Mouse (Mus musculus) induced T-regulatory cell, adult 2 months (primary cell): Measurements from ENCODE around the gene Recql5.

Source experiments
- DNase-seq: peaks from one replicate; pipeline ENCODE4 v3.0.0-alpha.2; 2012; ENCODE audit warnings: low read depth

Recql5 gene

DNA sequence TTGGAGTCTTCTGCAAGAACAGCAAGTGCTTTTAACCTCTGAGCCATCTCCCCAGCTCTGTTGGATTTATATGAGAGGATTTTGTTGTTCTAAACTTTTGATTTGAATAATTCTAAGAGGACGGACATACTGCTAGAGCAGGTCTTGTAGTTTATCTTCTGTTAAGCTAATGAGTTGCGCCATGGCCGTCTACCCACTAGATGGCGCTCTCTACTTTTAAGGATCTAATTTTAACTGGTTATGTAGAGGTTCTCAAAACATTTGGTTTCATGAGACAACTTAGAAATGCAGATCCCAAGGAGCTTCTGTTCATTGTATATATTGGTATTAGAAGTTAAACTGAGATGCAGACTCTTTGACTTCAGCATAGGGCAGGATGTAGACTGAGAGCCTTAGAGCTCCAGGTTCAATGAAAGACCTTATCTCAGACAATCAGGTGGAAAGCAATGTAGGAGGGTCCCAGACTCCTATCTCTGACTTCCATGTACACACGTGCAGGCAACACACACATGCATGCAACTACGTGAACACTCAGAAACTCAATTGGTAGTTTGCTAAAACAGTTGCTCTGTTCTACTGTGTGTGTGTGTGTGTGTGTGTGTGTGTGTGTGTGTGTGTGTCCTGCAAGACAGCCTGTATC lies 6.5 kb upstream of the Recql5 start:
- peak; percentile 87 for DNase-seq

DNA sequence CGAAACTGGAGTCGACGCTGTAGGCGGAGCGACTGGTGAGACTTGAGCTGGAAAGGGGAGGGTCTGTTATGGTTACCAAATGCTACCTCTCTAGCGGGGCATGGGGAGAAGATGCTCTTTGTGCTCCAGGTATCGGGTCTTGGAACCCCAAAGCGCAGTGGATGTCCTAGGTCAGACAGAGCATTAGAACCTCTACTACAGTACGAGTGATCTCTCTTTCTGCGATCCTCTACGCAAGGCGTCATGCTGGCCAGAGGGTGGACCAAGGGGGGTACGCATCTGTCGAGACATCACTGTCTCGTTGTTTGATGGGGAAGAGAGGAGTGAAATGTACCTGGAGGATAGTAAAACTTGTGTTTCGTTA lies 452 bp upstream of the Recql5 start:
- DNase-seq, result no peak

DNA sequence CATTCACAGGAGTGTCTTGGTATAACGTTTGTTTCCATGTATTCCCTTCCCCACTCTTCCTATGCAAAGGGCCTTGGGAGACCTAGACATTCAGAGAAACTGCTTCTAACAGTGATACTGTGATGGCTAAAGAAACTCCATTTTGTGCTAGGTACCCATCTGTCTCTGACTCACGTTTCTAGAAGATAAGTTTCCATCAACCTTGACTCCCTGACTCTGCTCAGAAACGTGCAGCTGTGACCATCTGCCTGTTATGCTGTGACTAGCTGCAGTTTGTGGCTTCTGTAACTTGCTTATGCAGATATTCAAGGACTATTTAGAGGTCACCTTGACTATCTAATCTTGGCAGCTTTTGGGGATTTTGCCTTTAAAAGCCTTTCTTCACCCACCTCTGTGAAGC lies 2.0 kb downstream of the Recql5 start:
- no peak for DNase-seq

DNA sequence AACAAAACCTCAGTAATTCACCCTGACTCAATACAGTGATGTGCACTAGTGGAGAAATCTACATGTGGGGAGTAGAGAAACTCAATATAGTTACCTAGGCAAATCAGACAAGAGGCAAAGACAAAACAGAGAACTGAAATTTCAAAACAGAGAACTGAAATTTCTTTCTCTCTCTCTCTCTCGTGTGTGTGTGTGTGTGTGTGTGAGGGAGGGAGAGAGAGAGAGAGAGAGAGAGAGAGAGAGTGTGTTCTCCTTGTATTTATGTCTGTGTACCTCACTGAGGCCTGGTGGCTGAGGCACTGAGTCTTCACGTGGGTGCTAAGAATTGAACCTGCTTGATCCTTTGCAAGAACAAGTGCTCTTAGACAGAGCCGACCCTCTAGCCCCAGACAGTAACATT lies 3.5 kb downstream of the Recql5 start:
- no peak for DNase-seq

DNA sequence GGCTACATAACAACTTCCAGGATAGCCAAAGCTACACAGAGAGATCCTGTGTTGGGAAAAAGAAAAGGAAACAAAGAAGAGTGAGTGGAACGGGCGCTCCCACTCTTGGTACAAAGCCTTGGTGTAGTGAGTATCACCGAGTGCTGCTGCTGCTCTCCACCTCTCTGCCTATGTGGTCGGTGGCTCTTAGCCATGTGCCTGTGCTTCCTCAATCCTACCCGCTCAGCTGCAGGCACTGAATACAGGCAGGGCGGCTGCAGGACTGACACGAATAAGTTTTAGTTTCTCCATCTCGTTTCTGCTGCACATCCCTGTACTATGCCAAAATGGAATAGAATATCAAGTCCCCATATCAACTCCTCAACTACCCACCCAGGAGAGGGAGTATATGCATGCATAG lies 4.2 kb downstream of the Recql5 start:
- no peak for DNase-seq

DNA sequence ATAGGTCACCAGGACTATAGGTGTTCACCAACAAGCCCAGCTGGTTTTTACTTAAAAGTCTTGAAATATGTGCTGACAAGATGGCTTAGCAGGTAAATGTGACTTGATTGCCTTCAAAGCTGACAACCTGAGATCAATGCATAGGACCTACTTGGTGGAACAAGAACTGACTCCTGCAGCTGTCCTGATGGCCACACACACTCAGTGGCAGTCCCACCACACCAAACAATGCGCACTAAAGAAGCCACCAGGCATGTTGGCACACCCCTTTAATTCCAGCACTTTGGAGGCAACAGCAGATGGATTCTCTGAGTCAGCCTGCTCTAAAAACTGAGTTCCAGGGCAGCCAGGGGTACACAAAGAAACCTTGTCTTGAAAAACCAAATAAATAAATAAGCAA lies 11.3 kb downstream of the Recql5 start:
- no peak for DNase-seq

DNA sequence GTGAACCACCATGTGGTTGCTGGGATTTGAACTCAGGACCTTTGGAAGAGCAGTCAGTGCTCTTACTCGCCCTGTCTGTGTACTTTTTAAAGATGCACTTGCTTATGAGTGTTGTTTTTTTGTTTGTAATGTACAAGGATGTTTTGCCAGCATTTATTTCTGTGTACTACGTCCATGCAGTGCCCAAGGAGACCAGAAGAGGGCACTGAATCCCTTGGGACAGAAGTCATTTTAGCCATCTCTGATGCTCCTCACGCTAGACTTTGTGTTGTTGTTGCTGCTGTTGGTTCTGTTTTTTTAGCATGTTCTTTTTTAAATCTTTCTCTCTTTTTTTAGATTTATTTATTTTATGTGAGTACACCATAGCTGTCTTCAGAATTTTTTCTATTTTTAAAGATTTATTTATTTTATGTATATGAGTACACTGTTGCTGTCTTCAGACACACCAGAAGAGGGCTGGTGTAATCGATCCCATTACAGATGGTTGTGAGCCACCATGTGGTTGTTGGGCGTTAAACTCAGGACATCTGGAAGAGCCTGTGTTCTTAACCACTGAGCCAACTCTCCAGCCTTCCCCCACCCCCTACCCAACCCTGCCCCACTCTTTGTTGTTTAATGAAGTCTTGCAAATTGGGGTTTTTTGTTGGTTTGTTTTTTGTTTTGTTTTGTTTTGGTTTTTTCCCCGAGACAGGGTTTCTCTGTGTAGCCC lies 13.0 kb downstream of the Recql5 start:
- DNase-seq, result peak; percentile 76

DNA sequence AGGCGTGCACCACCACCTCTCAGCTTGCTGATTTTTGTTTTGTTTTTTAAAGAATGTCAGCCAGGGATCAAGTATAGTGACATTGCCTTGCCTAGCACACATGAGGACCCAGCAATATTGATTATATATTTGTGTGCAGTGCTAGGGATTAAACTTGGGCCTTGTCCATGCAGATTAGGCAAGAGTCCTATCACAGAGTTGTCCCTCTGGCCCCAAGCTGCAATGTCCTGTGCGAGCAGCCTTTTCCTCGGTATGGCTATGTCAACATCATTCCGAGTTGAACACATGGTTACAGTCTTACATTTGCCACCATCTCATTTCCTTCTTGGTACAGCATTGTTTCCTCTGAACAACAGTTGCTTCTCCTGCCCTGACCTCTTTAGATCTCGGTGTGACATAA lies 14.2 kb downstream of the Recql5 start:
- no peak for DNase-seq

DNA sequence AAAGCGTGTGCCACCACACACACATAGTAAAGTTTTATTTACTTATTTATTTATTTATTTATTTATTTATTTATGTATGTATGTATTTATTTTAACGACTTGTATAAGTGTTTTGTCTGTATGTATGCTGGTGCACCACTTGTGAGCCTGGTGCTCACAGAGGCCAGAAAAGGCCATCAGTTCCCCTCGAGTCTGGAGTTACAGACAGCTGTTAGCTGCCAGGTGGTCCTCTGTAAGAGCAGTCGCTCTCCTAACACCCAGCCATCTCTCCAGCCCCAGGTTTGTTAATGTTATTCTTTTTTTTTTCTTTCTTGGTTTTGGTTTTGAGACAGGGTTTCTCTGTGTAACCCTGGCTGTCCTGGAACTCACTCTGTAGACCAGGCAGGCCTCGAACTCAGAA lies 14.6 kb downstream of the Recql5 start:
- no peak for DNase-seq

DNA sequence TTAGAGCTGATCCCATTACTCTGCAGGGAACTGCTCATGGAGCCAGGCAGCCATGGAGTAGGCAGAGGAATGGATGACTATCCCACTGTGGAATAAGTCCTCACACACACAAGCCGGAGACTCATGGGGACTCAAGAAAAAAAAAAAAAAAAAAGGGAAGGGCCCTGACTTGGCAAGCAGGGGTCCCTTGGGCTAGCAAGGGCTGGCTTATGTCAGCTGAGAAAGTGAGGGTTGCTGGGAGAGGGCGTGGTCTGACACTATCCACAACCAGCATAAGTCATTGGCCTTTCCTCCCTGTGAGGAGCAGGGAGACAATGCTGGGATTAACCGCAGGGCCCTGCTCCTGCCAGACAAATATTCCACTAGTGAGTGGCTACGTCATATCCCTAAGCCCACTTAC lies 16.7 kb downstream of the Recql5 start:
- DNase-seq, result no peak

DNA sequence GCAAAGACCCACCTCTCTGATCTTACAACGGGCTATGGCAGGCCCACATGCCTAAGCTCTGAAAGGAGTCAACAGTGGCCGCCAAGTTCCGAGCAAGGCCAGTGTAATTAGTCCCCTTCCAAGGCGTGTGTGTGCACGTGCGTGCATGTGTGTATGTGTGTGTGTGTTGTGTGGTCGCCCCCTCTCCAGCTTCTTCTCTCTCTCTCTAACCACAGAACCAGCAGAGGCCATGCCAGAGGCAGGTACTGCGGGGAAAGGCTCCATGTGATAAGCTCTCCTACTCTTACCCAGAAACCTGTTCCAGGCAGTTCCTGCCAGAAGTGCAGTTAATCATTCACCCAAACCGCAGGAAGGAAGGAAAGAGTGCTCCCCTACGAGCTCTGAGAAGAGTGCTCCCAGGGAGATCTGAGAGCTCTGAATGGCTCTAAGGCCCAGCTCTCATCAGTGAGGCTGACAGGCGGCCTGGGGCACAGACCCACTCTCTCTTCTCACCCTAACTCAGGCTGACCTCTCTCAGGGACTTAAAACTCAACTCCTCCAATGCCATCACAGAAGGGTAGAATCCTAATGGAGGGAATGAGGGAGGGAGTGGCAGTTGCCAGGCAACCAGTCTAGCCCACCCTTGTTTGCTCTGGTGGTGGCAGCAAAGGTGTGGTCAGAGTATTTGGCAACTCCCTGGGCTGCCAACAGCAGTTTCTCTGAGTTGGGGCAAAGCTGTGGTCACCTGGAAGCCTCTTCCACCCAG lies 21.5 kb downstream of the Recql5 start, which contains the start of gene Smim6:
TSS of gene Smim6 (plus strand) at position 386 of the 745 bp plus-strand sequence.
- DNase-seq, result no peak

DNA sequence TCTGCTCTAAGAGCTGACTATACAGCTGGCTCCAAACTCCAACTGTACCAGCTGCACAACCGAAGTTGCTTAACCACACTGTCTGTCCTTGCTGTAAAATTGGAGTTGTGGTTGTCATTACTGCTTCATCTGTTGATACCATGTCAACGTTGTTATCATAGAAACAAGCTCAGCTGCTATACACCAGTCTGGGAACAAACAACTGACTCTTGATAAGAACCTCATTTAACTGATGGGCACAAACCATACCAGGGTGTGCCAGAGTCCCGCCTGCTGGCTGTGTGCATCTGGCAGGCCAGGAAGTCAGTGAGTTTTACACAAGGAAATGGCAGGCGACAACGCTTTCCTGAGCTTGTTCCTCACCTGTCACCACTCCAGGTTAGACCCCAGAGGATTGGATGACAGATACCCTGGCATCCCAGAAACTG lies 22.1 kb downstream of the Recql5 start:
- no peak for DNase-seq

DNA sequence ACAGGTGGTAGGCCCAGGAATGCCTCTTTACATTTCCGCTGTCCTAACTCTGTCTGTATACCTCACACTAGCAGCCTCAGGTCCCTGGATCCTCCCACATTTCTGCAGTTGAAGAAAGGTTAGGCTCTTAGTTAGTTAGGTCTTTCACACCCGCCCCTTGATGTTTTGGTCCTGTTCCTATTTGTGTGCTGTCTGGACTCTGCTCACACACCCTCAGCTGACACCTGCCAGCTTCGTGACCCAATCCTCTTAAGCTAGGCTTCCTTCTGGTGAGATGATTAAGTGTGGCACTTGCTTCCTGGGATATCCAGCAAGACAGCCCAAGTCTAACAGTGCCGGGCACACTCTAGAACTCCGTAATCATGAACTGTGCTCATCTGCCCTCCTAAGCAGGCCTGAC lies 26.8 kb downstream of the Recql5 start:
- no peak for DNase-seq

DNA sequence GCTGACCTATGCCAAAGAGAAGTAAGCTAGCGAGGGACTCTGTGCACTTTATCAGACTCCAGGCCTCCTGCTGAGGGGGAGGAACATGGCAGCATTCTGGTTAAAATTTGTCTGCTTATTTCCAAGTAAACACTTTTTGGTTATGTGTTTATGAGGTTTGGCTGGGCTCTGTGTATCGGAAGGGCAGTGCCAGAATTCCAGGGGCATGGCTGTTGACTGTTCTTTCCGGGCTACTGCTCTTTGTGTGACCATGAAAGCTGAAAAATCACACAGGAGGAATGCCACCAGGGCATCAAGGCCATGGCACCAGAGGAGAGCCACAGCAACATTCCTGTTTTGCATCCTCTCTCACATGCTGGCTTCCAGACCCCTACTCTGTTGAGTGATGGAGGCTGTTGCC lies 27.2 kb downstream of the Recql5 start:
- DNase-seq, result no peak

DNA sequence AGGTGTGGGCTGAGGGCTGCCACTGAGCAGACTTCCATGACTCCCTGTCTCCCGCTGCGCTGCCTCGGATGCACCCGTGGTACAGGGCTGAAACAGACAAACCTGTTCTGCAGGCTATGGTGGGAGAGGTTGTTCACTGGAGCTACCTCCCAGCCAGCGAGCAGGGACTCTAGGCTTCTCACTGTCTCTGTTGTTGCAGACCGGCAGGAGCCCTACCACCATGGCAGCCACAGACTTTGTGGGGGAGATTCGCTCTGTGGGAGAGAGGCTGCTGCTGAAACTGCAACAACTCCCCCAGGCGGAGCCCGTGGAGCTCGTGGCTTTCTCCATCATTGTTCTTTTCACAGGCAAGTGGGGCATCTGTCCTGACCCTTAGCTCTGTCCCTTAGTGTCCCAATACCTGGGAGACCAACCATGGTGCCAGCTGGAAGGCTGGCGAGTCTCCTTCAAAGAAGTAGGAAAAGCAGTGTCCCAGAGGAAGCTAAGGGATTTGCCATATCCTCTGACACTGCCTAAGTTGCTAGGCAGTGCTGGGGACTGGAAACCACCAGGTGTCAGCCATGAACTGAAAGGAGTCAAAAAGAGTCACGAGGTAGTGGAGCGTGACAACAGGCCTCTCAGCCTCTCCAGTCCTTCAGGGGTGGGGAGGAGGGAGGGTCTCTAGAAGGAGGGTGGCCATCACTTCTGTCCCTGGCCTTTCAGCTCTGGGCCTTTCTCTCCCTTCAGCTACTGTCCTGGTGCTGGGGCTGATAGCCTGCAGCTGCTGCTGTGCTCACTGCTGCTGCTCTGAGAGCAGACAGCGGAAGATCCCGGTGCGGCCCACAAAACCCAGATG lies 28.1 kb downstream of the Recql5 start:
- no peak for DNase-seq

DNA sequence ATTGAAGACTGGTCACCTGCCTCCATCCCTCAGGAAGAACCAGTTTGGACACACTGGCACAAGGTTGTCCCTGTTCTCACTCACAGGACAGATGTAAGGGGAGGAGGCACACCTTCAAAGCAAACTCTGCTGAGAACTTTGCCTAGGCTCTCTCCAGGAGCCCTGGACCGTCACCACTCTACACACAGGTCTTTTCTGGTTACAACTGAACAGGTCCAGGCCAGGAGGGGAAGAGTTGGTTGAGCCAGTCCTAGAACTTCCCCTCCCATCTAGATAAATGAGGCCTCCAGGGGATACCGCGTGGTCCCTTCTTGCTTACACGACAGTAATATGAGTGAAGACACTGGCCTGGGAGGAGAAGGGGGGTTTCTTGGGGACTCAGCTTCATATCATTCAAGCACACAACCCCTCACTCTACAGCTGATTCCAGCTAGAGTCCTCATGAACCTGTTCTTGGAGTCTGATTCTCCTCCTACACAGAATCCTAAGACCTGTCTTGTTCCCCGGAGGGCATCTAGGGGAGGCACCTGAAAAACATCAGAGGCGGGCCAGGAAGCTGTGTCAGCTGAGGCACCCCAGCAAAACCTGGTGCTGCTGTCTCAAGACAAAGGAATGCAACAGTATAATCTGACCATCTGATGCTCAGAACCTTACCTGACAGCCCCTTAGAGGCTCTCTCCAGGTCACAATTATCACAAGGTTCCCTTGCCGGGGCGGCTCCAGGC lies 28.9 kb downstream of the Recql5 start:
- DNase-seq, result no peak

DNA sequence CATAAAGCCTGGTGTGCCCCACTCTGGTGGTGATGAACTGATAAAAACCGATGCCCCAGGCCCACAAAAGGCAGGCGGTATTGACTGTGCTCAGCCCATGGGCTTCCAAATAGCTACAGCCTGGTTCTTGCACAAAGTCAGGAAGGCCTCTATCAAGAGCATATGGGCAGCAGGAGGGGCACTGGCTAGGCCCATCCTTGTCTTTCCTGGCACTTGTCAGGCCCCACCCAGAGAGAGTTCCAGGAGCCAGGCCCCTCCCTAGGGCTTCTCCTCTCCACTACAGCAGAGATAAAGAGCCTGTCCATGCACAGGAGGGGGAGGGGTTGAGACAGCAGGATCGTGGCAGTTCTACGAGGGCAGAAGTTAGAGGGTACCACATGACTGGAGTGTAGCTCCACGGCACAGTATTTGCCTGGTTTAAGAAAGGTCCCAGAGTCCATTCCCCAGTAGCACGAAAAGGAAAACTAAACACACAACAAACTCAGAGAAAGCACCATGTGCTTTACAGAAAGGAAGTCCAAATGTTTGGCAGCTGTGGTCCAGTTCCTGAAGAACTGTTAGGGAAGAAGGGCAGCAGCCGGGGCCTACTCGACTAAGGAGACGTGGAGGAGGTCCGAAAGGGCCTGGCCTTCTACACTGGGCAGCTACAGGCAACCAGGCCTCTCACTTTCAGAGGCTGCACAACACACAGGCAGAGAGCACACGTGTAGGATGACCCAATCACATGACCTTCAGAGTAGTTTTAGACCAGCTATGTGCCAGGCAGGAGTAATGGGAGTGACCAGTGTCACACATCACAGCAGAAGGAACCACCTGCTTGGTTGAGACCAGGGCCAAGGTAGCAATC lies 29.7 kb downstream of the Recql5 start:
- DNase-seq, result no peak

DNA sequence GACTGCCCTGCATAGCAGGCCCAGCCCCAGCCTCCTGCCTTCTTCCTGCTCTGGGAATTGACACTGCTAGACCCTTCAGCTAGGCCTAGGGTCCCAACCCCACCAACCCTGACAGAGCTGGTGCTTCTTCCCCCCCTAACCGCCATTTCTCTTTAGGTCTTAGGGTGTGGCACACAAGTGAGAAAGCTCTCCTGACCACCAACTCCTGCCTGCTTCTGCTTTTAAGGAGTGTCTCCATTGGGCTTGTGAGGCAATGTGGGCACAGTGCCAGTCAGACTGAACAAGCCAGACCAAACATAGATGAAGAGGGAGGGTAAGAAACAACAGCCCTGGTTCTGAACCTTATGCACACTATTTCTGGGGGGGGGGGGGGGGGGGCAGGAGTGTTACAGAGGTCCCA lies 30.4 kb downstream of the Recql5 start:
- no peak for DNase-seq

DNA sequence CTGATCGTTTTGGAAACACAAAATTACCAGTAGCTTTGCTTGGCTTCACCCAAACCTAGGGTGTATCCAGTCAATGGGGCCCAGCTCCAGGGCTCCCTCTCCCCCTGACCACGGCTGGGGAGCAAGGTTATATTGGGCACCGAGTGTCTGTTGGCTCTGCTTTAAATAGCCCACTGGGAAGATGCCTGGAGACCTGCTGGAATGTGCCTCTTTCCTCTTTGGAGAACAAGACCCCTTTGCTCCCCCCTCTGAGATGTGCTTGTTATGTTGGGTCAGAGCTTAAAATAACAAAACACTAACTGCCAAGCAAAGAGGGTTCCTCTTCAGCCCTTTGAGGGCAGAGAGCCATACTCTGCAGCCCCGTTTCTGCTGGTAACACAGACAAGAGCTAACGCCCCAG lies 31.1 kb downstream of the Recql5 start:
- no peak for DNase-seq

DNA sequence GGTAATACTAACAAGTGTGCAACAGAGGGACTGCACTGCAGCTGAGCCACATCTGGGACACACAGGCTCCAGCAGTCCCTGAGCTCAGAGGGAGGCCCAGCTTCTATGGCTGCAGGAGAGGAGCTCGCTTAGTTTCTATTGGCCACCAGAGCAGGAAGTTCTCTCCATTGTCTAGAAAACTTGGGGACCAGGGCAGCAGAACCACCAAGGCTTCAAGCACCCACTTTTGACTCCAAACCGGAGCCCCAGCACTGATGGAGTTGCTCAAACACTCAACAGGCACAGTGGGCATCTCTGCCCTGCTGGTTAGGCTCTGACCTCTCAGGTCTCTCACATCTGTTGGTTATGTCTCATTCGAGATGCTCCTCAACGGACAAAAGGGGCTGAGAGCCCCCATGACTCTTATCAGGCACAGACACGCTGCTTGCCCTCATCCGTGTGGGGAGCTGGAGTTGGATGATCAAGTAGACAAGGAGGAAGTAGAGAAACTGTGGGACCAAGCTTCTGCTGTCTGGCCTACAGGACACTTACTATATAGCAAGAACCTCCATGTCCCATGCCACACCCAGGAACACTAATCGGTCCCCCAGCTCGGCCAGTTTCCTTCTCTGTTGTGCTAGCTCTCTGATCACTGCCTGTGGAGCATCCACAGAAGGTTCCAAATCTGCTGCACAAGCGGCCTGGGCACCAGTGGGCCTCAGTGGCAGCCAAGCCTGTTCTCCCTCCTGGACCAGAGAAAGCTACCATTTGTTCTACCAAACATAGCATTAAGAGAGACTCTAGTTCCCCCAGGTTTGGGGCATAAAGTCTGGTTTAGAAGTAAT lies 31.7 kb downstream of the Recql5 start:
- no peak for DNase-seq
